Mouse (Mus musculus): ENCODE measurements around the gene Nxf2.
"Not testable (repeated sequence)": the region's sequence is repeated elsewhere in the genome, so short reads cannot be mapped to it uniquely, and the experiment has no call there.

Gene Nxf2

GRCm38 (mm10) chrX:134964546-134964945, at the start of gene Nxf2:
Gene Nxf2, minus strand, starts transcription at chrX:134964754.
- DNase-seq = no peak

GRCm38 (mm10) chrX:135011381-135011780, 46.8 kb upstream of the Nxf2 start:
- DNase-seq = no peak

- DNase-seq = no peak
These were observed 44.9 kb upstream of the Nxf2 start for GRCm38 (mm10) chrX:135009471-135009815.

GRCm38 (mm10) chrX:135008720-135009470, 44.3 kb upstream of the Nxf2 start, which contains the start of gene Zmat1:
Gene Zmat1, minus strand, starts transcription at chrX:135009209.
- DNase-seq = peak; percentile 93

- peak; percentile 34 for DNase-seq
These were observed 43.5 kb upstream of the Nxf2 start for GRCm38 (mm10) chrX:135008021-135008420.

GRCm38 (mm10) chrX:134963305-134964094, 1.1 kb downstream of the Nxf2 start:
- peak; percentile 47 for DNase-seq

GRCm38 (mm10) chrX:134930361-134930760, 34.2 kb downstream of the Nxf2 start:
- peak; percentile 39 for DNase-seq

GRCm38 (mm10) chrX:134929927-134930326, 34.6 kb downstream of the Nxf2 start:
- no peak for DNase-seq

GRCm38 (mm10) chrX:134925058-134925457, 39.5 kb downstream of the Nxf2 start:
- peak; percentile 51 for DNase-seq

GRCm38 (mm10) chrX:134923675-134924424, 40.7 kb downstream of the Nxf2 start:
- no peak for DNase-seq

- DNase-seq = no peak
These were observed 45.3 kb downstream of the Nxf2 start for GRCm38 (mm10) chrX:134919220-134919619.

GRCm38 (mm10) chrX:134915745-134916144, 48.8 kb downstream of the Nxf2 start:
- no peak for DNase-seq

GRCm38 (mm10) chrX:134915315-134915714, 49.2 kb downstream of the Nxf2 start:
- DNase-seq = not testable (repeated sequence)

- DNase-seq = no peak
These were observed 49.7 kb downstream of the Nxf2 start for GRCm38 (mm10) chrX:134914851-134915250.

GRCm38 (mm10) chrX:134913234-134913936, 51.2 kb downstream of the Nxf2 start:
- DNase-seq = peak; percentile 50

- no peak for DNase-seq
These were observed 51.7 kb downstream of the Nxf2 start for GRCm38 (mm10) chrX:134912805-134913204.

- no peak for DNase-seq
These were observed 54.2 kb downstream of the Nxf2 start for GRCm38 (mm10) chrX:134910345-134910744.
